Mouse (Mus musculus): ENCODE measurements around the gene Tfpi2.
A peak's percentile ranks its signal among the peaks of the same experiment; 100 is the strongest.

Tfpi2 gene

DNA sequence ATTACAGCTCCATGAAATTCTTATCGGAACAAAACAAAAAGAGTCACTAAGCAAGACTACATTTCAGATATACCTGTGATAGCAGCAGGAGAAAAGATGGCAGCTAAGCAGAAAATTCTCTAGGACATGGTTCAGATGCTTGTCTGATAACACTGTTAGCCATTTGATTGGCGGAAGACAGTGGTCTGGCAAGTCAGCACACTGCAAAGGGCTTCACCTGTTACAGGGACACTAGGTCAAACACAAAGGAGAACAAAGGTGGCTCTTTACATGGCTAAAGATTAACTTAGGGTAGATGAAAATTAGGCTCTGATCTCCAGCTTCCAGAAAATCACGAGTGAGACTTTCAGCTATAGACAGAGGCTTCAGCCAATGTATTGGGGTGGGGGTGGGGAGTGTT lies at the start of gene Tfpi2:
Tfpi2 (minus strand) TSS at position 170 of the 400 bp plus-strand sequence.
- DNase-seq = no peak

DNA sequence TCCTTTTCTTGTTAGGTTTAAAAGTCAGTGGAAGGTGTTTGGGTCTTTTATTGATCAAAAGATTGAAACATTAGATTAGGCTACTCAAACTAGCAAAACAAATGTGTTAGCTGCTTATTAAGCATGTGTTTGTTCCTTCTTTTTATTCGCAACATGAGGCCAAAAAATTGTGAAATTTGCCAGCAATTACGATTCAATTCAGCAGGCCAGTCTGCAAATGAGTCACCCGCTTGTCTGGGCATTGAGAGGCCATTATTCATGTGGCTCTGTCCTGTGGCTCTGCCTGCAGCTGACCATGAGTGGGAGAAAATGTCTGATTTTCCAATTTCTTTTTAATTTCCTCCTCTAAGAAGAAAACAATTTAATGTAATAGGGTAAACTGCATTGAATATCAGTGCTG lies 42.2 kb upstream of the Tfpi2 start:
- no peak for DNase-seq

DNA sequence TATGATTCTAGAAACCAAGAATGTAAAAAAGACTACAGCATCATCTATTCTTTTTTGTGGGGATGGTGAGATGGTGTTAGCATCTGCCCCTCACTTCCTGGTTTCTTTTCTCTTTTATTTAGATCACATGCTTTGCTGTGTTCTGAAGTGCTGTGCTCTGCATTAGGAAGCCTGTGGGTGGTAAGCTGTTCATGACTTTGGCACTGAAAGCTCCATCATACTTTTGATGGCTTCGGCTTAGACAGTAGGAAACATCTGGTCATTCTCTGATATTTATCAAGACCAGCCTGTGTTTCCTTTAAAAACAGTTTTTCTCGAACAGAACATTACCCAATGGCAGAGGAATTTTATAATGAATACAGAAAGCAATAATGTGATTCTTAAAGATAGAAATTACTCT lies 37.6 kb upstream of the Tfpi2 start:
- no peak for DNase-seq

DNA sequence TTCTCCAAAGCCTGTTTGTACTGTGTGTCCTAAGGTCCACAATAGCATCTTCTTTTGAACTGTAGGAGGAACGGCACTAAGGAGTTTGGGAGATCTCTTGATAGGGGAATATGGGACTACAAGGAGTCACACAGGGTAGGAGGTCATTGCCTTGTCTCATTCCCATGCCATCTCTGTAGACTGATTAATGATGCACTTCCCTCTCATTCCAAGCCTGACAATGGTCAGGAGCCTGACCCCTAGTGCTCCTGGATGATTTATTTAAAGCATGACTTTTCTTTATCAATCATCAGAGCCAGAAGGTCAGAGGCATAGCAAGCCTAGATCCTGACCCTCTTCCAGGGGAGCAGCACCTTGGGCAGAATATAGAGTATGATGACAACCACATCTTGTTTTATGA lies 33.9 kb upstream of the Tfpi2 start:
- DNase-seq = no peak

DNA sequence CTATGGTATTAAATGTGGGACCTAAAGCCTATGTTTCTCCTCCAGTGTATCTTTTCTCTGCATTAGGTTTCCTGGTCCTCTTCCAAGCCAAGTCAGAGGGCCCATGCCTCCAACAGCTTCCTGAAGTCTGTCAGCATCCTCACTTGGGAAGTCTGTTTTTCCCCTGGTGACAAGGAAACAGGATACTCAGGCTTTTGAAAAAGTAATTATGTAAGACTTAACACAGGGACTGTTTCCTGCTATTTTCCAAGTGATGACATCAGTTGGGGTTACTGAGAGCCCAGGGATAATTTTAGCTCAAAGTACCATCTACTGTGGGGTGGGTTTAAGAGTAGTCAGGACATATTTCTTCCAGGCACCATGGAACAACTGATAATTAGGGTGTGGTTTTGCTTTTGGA lies 20.8 kb upstream of the Tfpi2 start:
- DNase-seq = no peak

DNA sequence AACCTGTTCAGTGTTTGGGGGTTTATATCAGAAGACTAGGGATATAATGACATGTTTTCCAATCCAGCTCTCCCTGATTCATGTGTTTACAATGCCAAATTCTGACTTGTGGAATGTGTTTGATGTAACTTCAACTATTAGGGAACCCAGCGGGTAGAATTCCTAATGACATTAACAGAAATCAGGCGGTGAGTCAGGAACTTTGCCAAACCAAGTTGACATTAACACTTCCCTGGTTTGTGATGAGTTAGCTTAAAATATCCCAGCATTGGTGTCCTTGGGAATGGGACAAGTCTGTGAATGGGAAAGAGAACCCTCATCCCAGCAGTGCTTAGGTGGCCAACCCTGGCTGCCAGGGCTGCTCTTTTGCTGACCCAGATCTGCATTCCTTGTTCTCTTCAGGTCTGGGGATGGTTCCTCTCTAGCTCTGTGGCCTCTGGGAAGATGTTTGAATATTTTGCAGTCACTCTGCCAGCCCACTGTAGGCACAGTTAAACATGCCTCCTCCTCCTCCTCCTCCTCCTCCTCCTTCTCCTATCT lies 19.9 kb upstream of the Tfpi2 start:
- DNase-seq = no peak

DNA sequence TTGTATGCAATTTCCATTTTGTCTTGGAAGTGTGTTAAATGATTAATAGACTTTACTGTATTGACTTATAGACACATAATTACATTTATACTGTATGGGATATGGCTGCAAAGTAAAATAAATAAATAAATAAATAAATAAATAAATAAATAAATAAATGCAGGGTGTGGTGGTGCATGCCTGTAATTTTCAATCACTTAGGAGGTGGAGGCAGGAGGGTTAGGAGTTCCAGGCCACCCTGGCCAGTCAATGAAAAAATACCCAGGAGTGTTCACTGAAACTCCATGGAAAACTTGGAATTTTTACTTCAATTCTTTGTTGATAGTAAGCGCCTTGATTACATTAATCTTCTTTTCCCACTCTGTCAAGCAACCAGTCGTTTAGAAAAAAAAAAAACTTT lies 16.1 kb upstream of the Tfpi2 start:
- DNase-seq = no peak

DNA sequence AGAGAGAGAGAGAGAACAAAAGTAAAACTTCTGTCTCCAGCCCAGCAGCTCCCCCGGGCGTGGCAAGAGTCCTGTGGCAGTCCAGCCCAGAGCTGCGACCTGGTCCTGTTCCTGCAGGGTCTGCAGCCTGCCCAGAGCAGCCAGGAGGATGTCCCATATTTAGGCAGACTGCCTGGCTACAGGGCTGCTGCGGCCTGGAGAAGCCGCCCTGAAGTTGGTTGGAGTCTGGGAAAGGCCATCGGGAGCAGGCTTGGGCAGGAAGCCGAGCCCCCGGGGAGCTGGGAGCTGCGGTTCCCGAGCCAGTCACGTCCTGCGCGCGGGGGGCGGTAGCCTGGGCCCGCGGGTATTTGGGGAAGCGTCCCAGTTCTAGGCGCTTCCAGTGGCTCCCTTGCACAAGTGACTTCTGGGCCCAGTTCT lies 15.2 kb upstream of the Tfpi2 start, which contains the start of gene Gng11:
Gng11 (plus strand) TSS at position 15 of the 417 bp plus-strand sequence.
- peak; percentile 43 to 46 for DNase-seq

DNA sequence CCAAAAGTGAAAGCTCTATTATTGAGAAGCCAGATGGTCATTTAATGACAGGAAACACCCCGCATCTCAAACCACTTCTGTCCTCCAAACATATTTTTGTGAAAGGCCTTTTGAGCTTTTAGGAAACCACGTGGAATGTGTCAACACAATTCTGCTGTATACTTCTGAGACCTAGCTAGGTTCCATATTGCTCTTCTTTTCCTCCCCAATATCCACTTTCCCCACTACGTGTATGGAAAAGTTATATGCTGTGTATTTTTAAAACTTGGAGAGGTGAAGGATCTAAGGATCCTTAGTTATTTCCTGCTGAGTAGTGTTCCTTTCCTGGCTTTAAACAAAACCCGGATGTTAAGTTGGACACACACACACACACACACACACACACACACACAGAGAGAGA lies 14.7 kb upstream of the Tfpi2 start:
- no peak for DNase-seq

DNA sequence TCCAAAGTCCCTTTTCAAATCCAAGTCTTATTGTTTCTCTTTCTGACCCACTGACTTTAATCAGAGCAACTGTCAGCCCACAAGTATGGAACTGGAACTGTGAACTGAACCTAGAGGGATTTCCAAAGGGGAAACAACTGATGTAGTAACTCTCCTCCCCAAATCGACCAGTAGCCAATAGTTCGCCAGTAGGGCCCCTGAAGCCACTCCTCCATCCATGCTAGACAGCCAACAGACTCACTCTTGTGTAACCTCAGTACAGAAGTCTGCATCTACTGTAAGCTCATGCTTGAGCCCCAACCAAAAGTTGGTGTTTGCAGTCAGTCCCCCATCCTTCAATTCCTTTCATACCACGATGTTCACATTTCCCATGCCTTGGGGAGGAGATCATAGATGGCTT lies 12.0 kb upstream of the Tfpi2 start:
- DNase-seq = no peak

DNA sequence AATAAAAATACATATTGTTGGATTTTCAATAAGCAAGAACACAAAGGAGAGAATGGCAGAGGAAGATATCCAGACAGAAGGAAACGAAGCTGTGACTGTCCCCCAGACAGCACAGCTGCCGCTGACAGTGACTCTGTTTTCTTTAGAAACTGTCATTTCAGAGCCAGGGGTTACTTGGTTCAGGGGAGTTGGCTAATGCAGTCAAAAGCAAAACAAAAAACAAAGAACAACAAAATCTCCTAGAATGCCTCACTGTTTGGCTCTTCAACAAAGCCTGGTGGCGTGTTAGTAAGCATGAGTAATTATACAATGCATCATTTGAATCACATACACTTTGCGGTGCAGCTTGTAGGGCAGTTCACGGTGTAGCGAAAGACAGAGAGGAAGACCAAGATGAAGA lies 10.6 kb upstream of the Tfpi2 start:
- DNase-seq = no peak

DNA sequence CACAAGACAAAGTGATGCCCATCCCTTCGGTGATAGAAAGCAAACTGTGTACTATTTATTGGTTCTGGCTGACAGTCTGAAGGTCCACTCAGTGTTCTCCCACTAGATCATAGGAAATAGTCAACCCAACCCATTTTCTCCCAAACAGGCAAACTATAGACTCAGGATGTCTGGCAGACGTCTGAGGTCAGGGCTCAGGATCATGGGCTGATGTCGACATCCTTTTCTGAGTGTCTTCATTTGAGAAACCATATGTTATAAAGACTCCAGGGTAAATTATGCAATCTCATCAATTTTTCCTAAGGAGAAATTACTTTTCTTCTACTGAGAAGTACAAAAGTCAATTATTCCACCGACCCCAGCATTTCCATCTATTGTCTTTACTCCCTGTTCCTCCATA lies 9.4 kb upstream of the Tfpi2 start:
- DNase-seq = no peak

DNA sequence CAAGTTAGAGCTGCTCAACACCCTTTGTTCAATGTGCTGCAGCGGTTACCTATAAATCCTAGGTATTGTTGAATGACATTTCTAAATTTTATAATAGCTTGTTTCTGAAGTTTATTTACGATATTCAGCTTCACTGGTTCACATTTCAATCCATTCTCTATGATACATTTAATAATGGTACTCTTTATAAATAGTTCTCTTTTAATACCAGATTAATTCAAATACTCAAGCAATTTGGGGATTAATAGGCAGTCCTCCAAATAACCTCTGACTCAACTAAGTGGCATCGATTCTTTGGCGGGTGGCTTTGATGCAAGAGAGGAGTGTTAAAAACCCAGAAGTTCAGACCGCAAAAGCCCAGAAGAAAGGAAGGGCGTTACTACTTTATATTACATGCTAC lies 4.8 kb upstream of the Tfpi2 start, which contains the start of gene Gngt1:
Gngt1 (plus strand) TSS at position 301 of the 400 bp plus-strand sequence.
- DNase-seq = no peak

DNA sequence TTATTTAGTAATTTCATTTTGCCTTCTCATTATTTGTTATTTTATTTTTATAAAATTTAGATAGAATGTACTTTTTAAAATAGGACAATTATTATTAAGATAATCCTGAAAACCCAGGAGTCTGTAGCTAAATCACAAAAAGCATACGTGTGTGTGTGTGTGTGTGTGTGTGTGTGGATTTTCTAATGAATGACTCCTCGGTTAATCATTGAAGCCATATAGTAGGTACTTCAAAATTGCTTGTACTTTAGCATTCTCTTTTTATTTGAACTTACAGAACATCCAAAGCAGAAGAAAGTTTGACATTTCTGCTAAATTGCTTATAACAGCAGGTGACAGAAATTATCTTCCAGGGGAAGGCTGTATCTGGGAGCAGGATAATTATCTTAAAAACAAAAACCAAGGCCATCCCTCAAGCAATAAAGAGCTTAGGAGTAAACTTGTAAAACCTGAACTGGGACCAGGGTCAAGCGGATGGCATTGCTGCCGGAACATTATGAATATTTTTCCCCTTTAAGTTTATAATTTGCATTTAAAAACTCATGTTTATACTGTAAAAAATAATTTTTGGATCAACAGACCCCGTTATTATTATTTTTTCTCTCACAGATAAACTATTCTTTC lies 5.9 kb downstream of the Tfpi2 start:
- DNase-seq = no peak

DNA sequence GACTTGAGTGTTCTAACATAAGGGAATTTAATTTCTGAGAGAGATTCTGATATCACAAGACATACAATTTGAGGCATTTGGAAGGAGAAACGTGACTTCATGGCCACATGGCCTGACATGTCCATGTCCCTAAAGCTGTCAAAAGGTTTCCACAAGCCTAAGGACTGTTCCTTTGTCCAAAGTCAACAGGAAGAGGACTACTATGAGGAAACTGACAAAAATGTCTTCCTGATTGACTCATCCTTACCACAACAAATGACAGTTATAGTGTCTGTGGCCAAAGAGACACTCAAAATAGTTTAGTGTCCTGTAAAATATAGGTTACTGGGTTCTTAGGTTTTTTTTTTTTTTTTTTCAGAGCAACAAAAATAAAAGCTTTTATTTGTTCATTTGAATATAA lies 15.0 kb downstream of the Tfpi2 start:
- no peak for DNase-seq

DNA sequence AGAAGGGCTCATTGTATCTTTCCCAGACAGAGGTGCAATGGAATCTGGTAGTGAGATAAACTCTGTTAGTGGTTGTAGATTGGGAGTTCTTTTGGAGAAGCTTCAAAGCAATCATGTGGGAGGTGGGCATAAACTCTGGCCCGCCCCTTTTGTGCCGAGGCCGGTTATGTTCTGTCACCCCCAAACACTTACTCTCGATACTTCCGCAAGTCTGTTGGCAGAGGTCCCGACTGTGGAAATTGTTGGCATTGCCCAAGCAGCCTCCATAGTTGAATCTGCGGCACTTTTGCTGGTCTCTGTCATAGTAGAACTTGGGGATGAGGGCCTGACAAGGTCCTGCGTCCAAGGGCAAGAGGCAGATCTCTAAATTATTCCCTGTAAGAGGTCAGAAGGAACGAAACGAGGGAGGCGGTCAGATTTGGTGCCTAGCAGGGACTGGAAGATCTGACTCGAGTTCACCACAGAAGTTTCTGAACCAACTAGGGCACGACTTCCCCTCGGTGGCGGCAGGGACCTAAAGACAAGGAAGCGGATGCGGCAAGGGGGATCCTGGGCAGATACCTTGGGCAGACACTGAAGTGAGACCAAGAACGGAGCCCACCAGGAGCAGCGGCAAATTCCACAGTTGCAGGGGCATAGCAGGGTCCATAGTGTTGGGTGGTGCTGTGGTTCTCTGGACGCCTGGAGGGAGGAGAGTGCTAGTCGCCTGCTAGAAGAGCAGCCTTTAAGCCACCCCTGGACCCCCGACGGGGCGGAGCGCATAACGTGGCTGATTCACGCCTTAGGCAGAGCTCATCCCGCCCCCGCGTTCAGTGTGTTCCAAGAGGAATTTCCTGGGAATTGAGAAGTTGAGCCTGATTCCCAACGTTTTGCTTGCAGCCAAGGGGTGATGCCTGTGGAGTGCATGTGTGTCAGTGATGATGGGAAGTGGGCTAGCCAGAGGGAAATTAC lies 20.8 kb downstream of the Tfpi2 start:
- peak; percentile 4 to 15 for DNase-seq

DNA sequence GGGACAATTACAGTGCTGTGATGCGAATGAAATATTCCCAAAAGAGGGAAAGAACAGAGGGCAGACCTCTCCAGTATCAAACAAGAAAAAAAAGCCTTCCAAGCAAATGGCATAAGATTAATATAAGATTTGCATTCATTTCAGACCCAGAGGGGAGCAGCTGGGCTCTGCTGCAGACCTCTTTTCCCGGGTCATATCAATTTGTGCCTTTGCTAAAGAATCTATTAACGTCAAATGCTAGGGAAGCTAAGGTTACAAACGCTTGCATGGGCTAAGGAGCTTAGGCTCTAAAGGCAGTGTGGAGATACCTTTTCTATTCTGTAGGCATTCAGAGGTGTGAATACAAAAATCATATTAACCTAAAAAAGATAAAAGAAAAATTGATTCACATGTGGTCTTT lies 33.8 kb downstream of the Tfpi2 start:
- no peak for DNase-seq

DNA sequence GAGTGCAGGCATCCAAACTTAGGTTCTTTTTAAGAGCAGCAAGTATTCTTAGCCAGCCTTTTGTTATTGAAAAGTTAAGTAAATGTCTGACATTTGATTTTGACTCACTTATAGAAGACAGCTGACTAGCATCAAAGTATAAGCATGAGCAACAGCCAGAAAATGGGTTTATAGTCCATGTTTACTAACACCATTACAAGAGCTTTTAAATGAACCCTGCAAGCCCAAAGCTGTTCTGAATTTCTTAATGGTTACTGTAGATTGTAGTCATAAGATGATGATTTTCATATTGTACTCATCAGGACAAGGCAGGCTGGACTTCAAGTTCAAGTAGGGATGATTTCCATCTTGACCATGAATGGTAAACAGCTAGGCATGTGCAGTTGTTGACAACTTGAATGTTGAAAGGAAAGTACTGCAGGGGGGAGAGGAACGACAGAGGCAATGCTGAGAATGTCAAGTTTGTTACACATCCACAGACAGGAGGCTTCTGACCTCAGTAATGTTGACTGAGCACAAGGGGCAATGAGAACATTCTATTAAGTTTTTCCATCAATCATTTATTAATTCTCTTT lies 52.5 kb downstream of the Tfpi2 start:
- DNase-seq = no peak

DNA sequence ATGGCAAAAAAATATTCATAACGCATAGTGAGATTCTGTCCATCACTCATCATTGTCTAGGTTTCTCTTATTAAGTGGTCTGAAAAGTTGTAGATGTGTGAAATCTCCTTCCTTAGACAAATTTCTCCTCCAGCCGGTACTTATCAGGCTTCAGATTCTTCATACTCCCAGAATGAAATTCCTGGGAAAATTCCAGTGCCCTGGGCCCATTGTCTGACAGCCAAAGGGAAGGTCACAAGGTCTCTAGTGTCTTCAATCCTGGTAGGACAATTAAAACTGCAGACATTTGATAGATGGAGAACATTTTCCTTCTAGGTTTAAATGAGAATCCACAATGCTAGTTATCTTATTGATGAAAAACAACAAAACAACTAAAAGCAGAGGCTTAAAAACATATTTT lies 53.1 kb downstream of the Tfpi2 start:
- DNase-seq = no peak

DNA sequence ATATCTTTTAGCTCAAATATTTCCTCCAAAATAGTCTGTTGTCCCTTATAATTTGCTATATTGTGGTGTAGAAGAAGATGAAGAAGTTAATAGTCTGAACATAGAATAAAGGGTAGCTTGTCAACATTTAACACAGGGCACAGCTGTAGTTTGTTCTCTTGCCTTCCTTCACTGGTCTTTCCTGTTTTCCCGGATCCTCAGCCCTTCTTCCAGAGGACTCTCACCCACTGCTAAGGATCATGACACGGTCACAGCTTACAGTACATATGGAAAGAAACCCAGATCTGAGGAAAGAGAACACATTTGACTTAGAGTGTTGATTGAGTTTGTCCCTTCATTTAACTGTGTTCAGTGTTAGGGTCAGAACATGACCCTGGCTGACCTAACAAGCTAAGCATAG lies 53.7 kb downstream of the Tfpi2 start:
- no peak for DNase-seq

DNA sequence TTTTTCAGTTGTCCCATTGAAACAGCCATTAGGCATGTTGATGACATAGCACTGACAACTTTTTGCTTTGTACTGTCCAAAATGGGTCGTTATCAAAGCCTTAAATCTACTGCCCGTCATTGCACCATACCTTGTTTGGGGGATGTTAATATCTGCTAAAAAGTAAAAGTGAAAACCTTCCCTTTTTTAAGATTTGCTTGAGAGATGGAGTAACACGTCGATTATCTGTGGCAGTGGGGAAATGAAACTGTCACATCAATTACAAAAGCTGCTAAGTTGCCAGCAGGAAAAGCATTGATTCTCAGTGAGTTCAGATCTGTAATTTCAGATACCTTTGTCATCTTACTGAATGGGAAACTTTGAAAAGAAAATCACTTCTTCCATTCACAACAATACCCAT lies 62.6 kb downstream of the Tfpi2 start:
- DNase-seq = no peak

DNA sequence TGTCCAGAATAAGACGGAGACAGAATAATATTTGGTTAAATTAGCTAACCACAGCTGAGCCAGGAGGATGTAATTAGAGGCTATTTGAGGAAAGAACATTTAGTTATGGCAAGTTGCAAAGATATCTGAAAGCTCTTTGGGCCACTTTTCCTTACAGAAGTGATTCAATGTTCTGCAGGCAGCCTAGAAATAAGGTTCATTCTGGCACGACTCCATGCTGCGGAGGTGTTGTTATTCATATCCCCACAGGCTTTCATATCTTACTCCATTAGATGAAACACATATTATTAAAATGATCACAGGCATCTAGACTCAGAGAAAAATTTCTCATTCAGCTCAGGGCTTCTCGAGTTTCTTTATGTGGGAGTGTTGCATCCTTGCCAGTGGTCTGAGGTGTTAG lies 65.8 kb downstream of the Tfpi2 start:
- DNase-seq = no peak

DNA sequence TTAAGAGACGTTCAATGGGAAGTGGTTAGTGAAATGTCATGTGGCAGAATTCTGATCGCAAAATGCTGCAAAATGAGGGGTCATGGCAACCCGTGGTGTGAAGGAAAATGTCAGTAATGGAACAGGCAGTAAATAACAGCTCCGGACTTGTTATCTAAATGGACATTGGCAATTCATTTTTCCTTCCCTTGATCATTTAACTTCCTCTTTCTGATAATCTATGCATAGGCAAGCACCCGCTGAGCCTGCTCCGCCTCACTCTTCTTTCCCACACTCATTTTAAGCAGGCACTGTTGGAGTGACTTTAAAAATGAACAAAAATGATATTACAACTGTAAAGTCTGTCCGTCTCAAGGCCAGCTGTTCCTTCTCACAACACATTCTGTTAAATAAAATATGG lies 72.7 kb downstream of the Tfpi2 start:
- no peak for DNase-seq

Measured in cerebellum, postnatal 14 days (tissue).